Mouse (Mus musculus) right cerebral cortex, postnatal 25 days (tissue): ENCODE results near the gene Yipf3.
A peak's percentile ranks its signal among the peaks of the same experiment; 100 is the strongest.

Source experiments
- DNase-seq: peaks from one replicate; pipeline ENCODE4 v3.0.0; 2022

The Yipf3 gene

DNA sequence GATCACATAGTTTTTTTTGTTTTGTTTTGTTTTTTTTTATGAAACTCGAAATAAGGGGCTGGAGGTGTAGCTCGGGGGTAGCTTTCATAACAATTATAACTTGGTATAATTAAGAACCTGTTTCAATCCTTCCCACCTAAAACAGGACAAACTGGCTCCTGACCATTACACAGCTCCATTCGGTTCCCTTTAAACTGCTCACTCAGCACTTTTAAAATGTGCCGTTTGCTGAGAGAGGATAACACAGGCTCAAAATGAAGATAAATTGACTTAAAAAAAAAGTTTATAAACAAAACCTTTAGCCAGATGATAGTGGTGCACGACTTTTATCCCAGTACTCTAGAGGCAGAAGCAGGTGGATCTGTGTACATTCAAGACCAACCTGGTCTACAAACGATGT is 37.5 kb downstream of the Yipf3 start:
- no peak for DNase-seq

DNA sequence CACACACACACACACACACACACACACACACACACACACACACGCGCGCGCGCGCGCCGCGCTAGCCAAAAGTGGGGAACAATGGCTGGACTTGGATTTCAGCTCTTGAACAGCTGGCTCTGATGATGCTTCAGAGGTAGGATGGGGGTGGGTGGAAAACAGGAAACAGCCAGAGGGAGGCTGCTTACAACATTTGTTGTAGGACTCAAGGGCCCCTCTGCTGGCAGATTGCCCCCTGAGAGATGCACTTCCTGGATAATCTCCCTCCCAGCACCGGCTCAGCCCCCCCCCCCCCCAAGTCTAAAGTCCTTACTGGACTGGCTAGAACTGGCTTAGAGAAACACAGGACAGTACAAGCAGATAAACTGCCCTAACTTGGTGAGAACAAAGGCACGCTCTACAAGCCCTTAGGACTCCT is 39.8 kb downstream of the Yipf3 start:
- no peak for DNase-seq

- no peak for DNase-seq
Observed at GRCm38 (mm10) chr17:46296601-46297000, 48.7 kb downstream of the Yipf3 start.

DNA sequence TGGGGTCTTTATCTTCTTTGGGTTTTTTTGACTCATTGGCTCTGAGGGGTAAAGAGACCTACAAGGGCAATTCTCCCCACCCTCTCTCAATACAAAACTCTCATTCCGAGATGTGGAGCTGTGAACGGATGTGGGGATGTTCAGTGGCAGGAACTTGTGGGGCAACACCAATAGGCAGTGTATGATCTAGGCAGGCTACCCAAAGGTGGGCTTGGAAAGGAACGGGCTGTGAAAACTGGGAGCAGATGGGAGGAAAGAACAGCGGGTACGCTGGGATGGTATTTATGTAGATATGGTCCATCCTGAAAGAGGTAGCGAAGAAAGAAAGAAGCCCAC is 49.1 kb downstream of the Yipf3 start:
- no peak for DNase-seq

- DNase-seq = peak; percentile 76
Observed at GRCm38 (mm10) chr17:46297364-46298219, 49.7 kb downstream of the Yipf3 start, which contains the start of gene Dlk2. Gene Dlk2, plus strand, starts transcription at chr17:46297421.

DNA sequence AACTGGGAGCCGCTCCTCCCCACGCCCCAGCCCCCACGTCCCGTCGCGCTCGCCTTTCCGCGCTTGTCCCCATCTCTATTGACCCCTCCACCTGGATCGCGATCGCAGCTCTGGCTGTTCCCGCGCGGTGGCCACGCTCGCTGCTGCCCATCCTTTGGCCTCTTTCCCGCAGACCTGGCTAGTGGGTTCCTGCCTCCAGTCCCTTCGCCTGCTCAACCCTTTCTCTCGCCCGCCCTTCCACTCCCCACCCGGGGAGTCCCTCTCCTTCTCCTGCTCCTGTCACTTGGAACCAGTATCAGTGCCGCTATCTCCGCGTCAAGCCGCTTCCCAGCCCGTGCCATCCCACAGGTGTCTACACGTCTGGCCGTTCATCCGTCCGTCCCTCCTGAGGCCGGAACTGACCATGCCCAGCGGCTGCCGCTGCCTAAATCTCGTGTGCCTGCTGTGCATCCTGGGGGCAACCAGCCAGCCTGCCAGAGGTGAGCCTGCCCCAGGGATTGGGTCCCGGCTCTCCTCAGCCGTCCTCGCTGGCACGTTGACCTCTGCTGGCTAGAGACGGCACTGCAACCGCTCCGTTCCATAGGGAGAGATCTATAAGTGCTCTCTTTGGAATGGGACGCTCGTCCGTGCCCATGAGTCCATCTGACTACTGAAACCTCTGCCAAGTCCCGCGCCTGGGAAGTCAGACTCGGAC is 50.5 kb downstream of the Yipf3 start:
- peak; percentile 86 for DNase-seq

DNA sequence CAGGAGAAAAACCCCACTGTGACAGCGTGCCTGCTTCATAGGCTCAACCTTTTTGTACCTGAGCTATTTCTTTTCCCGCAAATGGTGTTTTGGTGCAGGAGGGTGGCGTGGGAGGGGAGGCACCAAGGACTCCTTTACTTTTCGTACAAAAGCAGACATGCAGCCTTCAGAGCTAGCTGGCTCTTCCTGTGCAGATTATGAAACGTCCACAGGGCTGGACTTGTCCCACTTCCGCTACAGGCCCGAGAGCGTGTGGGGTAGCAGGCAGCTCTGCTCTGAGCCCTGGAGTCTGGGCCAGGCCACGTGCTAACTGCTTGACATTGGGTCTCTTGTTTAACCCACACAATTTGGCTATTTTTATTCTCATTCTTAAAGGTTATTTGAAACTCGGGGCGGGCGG is 54.0 kb downstream of the Yipf3 start:
- no peak for DNase-seq
